Mouse (Mus musculus) cerebellum, postnatal 14 days (tissue): ENCODE results near the gene Mef2c.

Experiments
- DNase-seq, 2 experiments: peaks; one replicate each; pipeline ENCODE4 v3.0.0; 2021; ENCODE audit warnings: mixed read lengths in 2 of 2

The Mef2c gene

GRCm38 (mm10) chr13:83712778-83713380, 209.0 kb downstream of the Mef2c start:
- peak in 1 of 2 experiments; percentile 58 for DNase-seq

GRCm38 (mm10) chr13:83713661-83714291, 209.9 kb downstream of the Mef2c start:
- DNase-seq, result peak; percentile 64 to 73

GRCm38 (mm10) chr13:83714466-83715307, 210.9 kb downstream of the Mef2c start:
- peak; percentile 98 for DNase-seq

DNA sequence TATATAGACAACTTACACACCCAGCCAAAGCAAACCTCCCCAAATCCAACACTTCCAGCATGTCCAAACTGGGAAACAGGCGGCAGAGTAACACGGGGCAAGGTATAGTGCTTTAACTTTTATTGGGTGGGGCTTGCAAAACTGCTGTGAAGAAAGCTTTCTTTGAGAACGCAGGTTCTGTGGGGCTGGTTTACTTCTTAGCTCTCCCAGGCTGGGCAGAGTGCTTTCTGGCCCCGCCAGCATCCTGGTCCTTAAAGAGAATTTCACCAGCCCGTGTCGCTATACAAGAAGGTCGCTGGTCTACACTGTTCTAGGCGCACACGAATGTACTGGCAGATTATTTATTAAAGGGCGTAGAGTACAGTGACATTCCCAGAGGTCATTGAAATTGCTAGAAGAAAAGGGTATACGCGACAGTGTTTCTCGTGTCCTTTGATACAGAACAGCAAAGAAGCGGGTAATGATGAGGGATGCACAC, 211.5 kb downstream of the Mef2c start:
- DNase-seq, result no peak

- peak; percentile 47 to 63 for DNase-seq
Observed at GRCm38 (mm10) chr13:83715971-83716615, 212.3 kb downstream of the Mef2c start.
